Mouse (Mus musculus) olfactory bulb, adult 2 months (tissue): ENCODE data around the gene Tgm4. TPM values are rescaled to one million over a fixed set of nuclear protein-coding genes. Genes with fewer than 3 reads are reported as not detected.

Source experiments
- H3K27ac ChIP-seq: fragments of 200-500 bp; 2 replicates; pipeline ENCODE4 v1.5.1; 2012; ENCODE audit warnings: low read depth, low read length; ENCODE audit not compliant: insufficient read depth
- H3K4me1 ChIP-seq: fragments of 200-500 bp; 2 replicates; pipeline ENCODE4 v1.6.1; 2012; ENCODE audit warnings: low read length; ENCODE audit not compliant: control insufficient read depth, insufficient read depth
- H3K4me3 ChIP-seq: fragments of 200-500 bp; 2 replicates; pipeline ENCODE4 v1.5.1; 2012; ENCODE audit warnings: mild to moderate bottlenecking, low read depth, low read length, moderate library complexity; ENCODE audit not compliant: insufficient read depth
- CTCF ChIP-seq: fragments of 200-500 bp; IDR thresholded peaks from 2 replicates; pipeline ENCODE4 v1.5.1; 2012; ENCODE audit warnings: low read depth, mild to moderate bottlenecking, low read length, moderate library complexity; ENCODE audit not compliant: insufficient read depth
- POLR2A ChIP-seq: fragments of 200-500 bp; IDR thresholded peaks from 2 replicates; pipeline ENCODE4 v1.6.1; 2012; ENCODE audit warnings: mild to moderate bottlenecking, low read depth, low read length, moderate library complexity; ENCODE audit not compliant: insufficient read depth
- WGBS: fragments of 180-500 bp; shearing (Covaris S2); methylation state at CpG from one replicate; pipeline ENCODE4 v1.1.7; 2018; 5-methylcytosine and 5-hydroxymethylcytosine counted together
- polyA plus RNA-seq: library from polyadenylated mRNA; stranded (reverse); fragments of >200 nt; gene quantifications from 2 replicates; pipeline ENCODE4 v1.2.4, GENCODE M21; 2012; ENCODE audit warnings: low replicate concordance; ENCODE audit not compliant: missing spikeins, insufficient read depth, insufficient read length

The Tgm4 gene
- polyA plus RNA-seq, 1 experiment = not detected

- H3K4me1 ChIP-seq = no peaks in the 10 kb centered on the region
- no peak overlapping the region for H3K27ac ChIP-seq
- no peak for TF ChIP-seq CTCF
- no peak for TF ChIP-seq POLR2A
- no peak overlapping the region for H3K4me3 ChIP-seq
- WGBS = 94% methylated on average over 1 of the region's 1 CpGs
Observed at GRCm38 (mm10) chr9:123047665-123048064, 13.1 kb downstream of the Tgm4 start.

GRCm38 (mm10) chr9:123058724-123059292 is 24.3 kb downstream of the Tgm4 start:
- H3K4me3 ChIP-seq = no peak overlapping the region
- no peaks in the 10 kb centered on the region for H3K4me1 ChIP-seq
- no peak for TF ChIP-seq CTCF
- TF ChIP-seq POLR2A = no peak
- H3K27ac ChIP-seq = no peak overlapping the region

GRCm38 (mm10) chr9:123060172-123060571 is 25.6 kb downstream of the Tgm4 start:
- TF ChIP-seq CTCF = no peak
- TF ChIP-seq POLR2A = no peak
- Histone ChIP-seq H3K4me1 (no peaks in the 10 kb centered on the region), H3K4me3 (no peak overlapping the region), H3K27ac (no peak overlapping the region)
- WGBS = 89% methylated on average over 3 of the region's 3 CpGs

GRCm38 (mm10) chr9:123079149-123079548 is 44.6 kb downstream of the Tgm4 start:
- 94% methylated on average over 5 of the region's 5 CpGs for WGBS
- Histone ChIP-seq H3K4me1 (0 out of 2 replicates have a peak, but pooled peaks cover 4% of the 10 kb centered on the region), H3K27ac (no peak overlapping the region), H3K4me3 (no peak overlapping the region)
- TF ChIP-seq POLR2A = no peak

- H3K4me1 ChIP-seq = 0 out of 2 replicates have a peak, but pooled peaks cover 4% of the 10 kb centered on the region
- no peak overlapping the region for H3K4me3 ChIP-seq
- TF ChIP-seq POLR2A (no peak), CTCF (no peak)
- WGBS = 74% methylated on average over 7 of the region's 7 CpGs
- H3K27ac ChIP-seq = no peak overlapping the region
Observed at GRCm38 (mm10) chr9:123080355-123080754, 45.8 kb downstream of the Tgm4 start.

GRCm38 (mm10) chr9:123080796-123081195 is 46.3 kb downstream of the Tgm4 start:
- WGBS = 78% methylated on average over 1 of the region's 1 CpGs
- TF ChIP-seq CTCF = no peak

GRCm38 (mm10) chr9:123085373-123085772 is 50.8 kb downstream of the Tgm4 start:
- H3K4me3 ChIP-seq = no peak overlapping the region
- 0 out of 2 replicates have a peak, but pooled peaks cover 2% of the 10 kb centered on the region for H3K4me1 ChIP-seq
- H3K27ac ChIP-seq = no peak overlapping the region
- 87% methylated on average over 1 of the region's 1 CpGs for WGBS
- no peak for TF ChIP-seq CTCF
- no peak for TF ChIP-seq POLR2A

More at GRCm38 (mm10) chr9:123080796-123081195, 46.3 kb downstream of the Tgm4 start:
- Histone ChIP-seq H3K4me3 (no peak overlapping the region), H3K27ac (no peak overlapping the region), H3K4me1 (0 out of 2 replicates have a peak, but pooled peaks cover 4% of the 10 kb centered on the region)

- 82% methylated on average over 3 of the region's 3 CpGs for WGBS
- TF ChIP-seq POLR2A = no peak
- no peak for TF ChIP-seq CTCF
- H3K27ac ChIP-seq = no peak overlapping the region
- no peak overlapping the region for H3K4me3 ChIP-seq
- H3K4me1 ChIP-seq = no peaks in the 10 kb centered on the region
Observed at GRCm38 (mm10) chr9:123087558-123087957, 53.0 kb downstream of the Tgm4 start.

- no peak overlapping the region for H3K27ac ChIP-seq
- H3K4me1 ChIP-seq = no peaks in the 10 kb centered on the region
- TF ChIP-seq POLR2A = no peak
- TF ChIP-seq CTCF = no peak
- WGBS = 89% methylated on average over 4 of the region's 4 CpGs
- no peak overlapping the region for H3K4me3 ChIP-seq
Observed at GRCm38 (mm10) chr9:123090844-123091243, 56.3 kb downstream of the Tgm4 start.
